In genomic region chr19:43674730-43675524, GRCm38 (mm10) we compare ENCODE assay signal across 8 mouse cellular contexts. TPM values are rescaled to one million over a fixed set of nuclear protein-coding genes. Genes with fewer than 3 reads are reported as not detected.
A peak's percentile ranks its signal among the peaks of the same experiment; 100 is the strongest.
DNase-seq lines count a peak whose midpoint lies in the region; ATAC-seq and TF ChIP-seq lines count a peak whose summit lies in the region.

Gene Slc25a28 (minus strand): TSS chr19:43674881.

- peak; percentile 15 for TF ChIP-seq RAD21 in CH12.LX (IDR thresholded peaks at IDR 0.05; ENCODE audit: low read depth, low read length)

- in situ Hi-C loops in CH12.LX (cut with MboI; ENCODE audit: low pct_ligation_motif_present, low pct_unique_long_range_greater_than_20kb, low sequenced_read_pairs): loop anchor here (5.0 kb wide), 2 partner anchors 37 to 77 kb away; partner anchors contain the start of genes Cox15 and Cutc

- ATAC-seq in forebrain, embryonic 11.5 days (replicated peaks; ENCODE audit: low FRiP score): peak; percentile 98
- ATAC-seq in heart, embryonic 16.5 days (replicated peaks; ENCODE audit: extremely low read depth, insufficient read depth, low FRiP score): peak; percentile 94
- peak; percentile 91 for ATAC-seq in liver, embryonic 15.5 days (ENCODE audit: insufficient read depth)
- peak; percentile 98 for ATAC-seq in neural tube, embryonic 12.5 days (ENCODE audit: low FRiP score, low read depth)

- peak; percentile 92 for TF ChIP-seq POLR2A in CH12.LX (IDR thresholded peaks at IDR 0.05; ENCODE audit: low read depth, low read length)

- dilution Hi-C loops in CH12.LX (cut with MboI; ENCODE audit: extremely low pct_ligation_motif_present, extremely low pct_unique_long_range_greater_than_20kb, low sequenced_read_pairs): no loop called here

- peak within 1 kb of the TSS; percentile 89 for H3K4me2 ChIP-seq in CH12.LX (ENCODE audit: insufficient read depth, low read depth, poor library complexity, severe bottlenecking)
- H3K4me2 ChIP-seq in forebrain, embryonic 11.5 days (ENCODE audit: low read depth, low read length, severe bottlenecking): peak within 1 kb of the TSS; percentile 90
- H3K4me2 ChIP-seq in heart, embryonic 16.5 days (ENCODE audit: low read depth, low read length): peak within 1 kb of the TSS; percentile 92
- peak within 1 kb of the TSS; percentile 92 for H3K4me2 ChIP-seq in liver, embryonic 15.5 days
- peak within 1 kb of the TSS; percentile 89 for H3K4me2 ChIP-seq in neural tube, embryonic 12.5 days (replicated peaks)

- WGBS in forebrain, embryonic 11.5 days: under 1% methylated on average over 75 of the region's 79 CpGs
- under 1% methylated on average over 74 of the region's 79 CpGs for WGBS in heart, embryonic 16.5 days
- under 1% methylated on average over 79 of the region's 79 CpGs for WGBS in liver, embryonic 15.5 days (ENCODE audit: insufficient replicate concordance)
- WGBS in neural tube, embryonic 12.5 days: under 1% methylated on average over 79 of the region's 79 CpGs

- peak; percentile 100 for DNase-seq in CH12.LX (ENCODE audit: extremely low read depth)
- DNase-seq in c-Kit-positive CD71-positive TER-119-negative erythroid progenitor cells, embryonic 14.5 days (ENCODE audit: low read depth): peak; percentile 100
- peak; percentile 98 for DNase-seq in forebrain, embryonic 11.5 days (ENCODE audit: low spot score)
- peak; percentile 98 to 100 for DNase-seq in kidney, postnatal 36 days
- peak; percentile 100 for DNase-seq in telencephalon, adult 2 months (ENCODE audit: low read depth, low spot score)

- peak within 1 kb of the TSS; percentile 84 to 99 (median 92) for H3K4me3 ChIP-seq in CH12.LX (replicated peaks in 1 of 3; ENCODE audit: low read depth in 2 of 3, low read length in 2 of 3, poor library complexity in 1 of 3)
- peak within 1 kb of the TSS; percentile 79 for H3K4me3 ChIP-seq in forebrain, embryonic 11.5 days (ENCODE audit: low read depth, low read length)
- peak within 1 kb of the TSS; percentile 93 for H3K4me3 ChIP-seq in heart, embryonic 16.5 days (ENCODE audit: low read length)
- H3K4me3 ChIP-seq in liver, embryonic 15.5 days (replicated peaks): peak within 1 kb of the TSS; percentile 95
- peak within 1 kb of the TSS; percentile 96 for H3K4me3 ChIP-seq in neural tube, embryonic 12.5 days

- H3K36me3 ChIP-seq in CH12.LX (replicated peaks in 1 of 2; ENCODE audit: control insufficient read depth in 1 of 2, insufficient read depth in 1 of 2, low read length in 1 of 2): peaks cover 0 to 19% of the 10 kb centered on the region in 2 experiments
- no peaks in the 10 kb centered on the region for H3K36me3 ChIP-seq in forebrain, embryonic 11.5 days (ENCODE audit: control insufficient read depth, insufficient read depth, low read length)
- no peaks in the 10 kb centered on the region for H3K36me3 ChIP-seq in heart, embryonic 16.5 days (ENCODE audit: control insufficient read depth, insufficient read depth)
- no peaks in the 10 kb centered on the region for H3K36me3 ChIP-seq in liver, embryonic 15.5 days (replicated peaks)
- H3K36me3 ChIP-seq in neural tube, embryonic 12.5 days: no peaks in the 10 kb centered on the region

- H3K27me3 ChIP-seq in CH12.LX (replicated peaks): no peaks in the 10 kb centered on the region
- H3K27me3 ChIP-seq in forebrain, embryonic 11.5 days (ENCODE audit: control insufficient read depth, insufficient read depth, low read length): no peaks in the 10 kb centered on the region; the same call in 1 of the 2 replicates
- H3K27me3 ChIP-seq in heart, embryonic 16.5 days (ENCODE audit: control insufficient read depth, insufficient read depth, low read length): no peaks in the 10 kb centered on the region
- H3K27me3 ChIP-seq in liver, embryonic 15.5 days: no peaks in the 10 kb centered on the region
- no peaks in the 10 kb centered on the region for H3K27me3 ChIP-seq in neural tube, embryonic 12.5 days (replicated peaks)

- no peaks in the 10 kb centered on the region for H3K9me3 ChIP-seq in CH12.LX (replicated peaks; ENCODE audit: low read length)
- no peaks in the 10 kb centered on the region for H3K9me3 ChIP-seq in forebrain, embryonic 11.5 days (ENCODE audit: control insufficient read depth, low read length)
- no peaks in the 10 kb centered on the region for H3K9me3 ChIP-seq in heart, embryonic 16.5 days (replicated peaks; ENCODE audit: control insufficient read depth, low read length)
- no peaks in the 10 kb centered on the region for H3K9me3 ChIP-seq in liver, embryonic 15.5 days (replicated peaks)
- H3K9me3 ChIP-seq in neural tube, embryonic 12.5 days: no peaks in the 10 kb centered on the region

- TF ChIP-seq EP300 in CH12.LX (IDR thresholded peaks at IDR 0.05; ENCODE audit: low read length): no peak

- peaks cover 6 to 45% of the 10 kb centered on the region in 2 experiments for H3K4me1 ChIP-seq in CH12.LX (ENCODE audit: control insufficient read depth in 1 of 2, insufficient read depth in 2 of 2)
- peaks cover 8% of the 10 kb centered on the region; the same call in 1 of the 2 replicates for H3K4me1 ChIP-seq in forebrain, embryonic 11.5 days (replicated peaks; ENCODE audit: control insufficient read depth, insufficient read depth, low read length)
- H3K4me1 ChIP-seq in heart, embryonic 16.5 days (ENCODE audit: control insufficient read depth, insufficient read depth, low read length): peaks cover 25% of the 10 kb centered on the region
- peaks cover 46% of the 10 kb centered on the region for H3K4me1 ChIP-seq in liver, embryonic 15.5 days (replicated peaks)
- H3K4me1 ChIP-seq in neural tube, embryonic 12.5 days: peaks cover 18% of the 10 kb centered on the region

- H3K9ac ChIP-seq in CH12.LX (ENCODE audit: insufficient read depth, low read depth): peak within 1 kb of the TSS; percentile 84
- H3K9ac ChIP-seq in forebrain, embryonic 11.5 days (ENCODE audit: low read length): peak within 1 kb of the TSS; percentile 85
- peak within 1 kb of the TSS; percentile 96 for H3K9ac ChIP-seq in heart, embryonic 16.5 days (ENCODE audit: low read length)
- peak within 1 kb of the TSS; percentile 90 for H3K9ac ChIP-seq in liver, embryonic 15.5 days
- peak within 1 kb of the TSS; percentile 94 for H3K9ac ChIP-seq in neural tube, embryonic 12.5 days

- peak; percentile 6 to 61; a peak in 2 of 4 replicates for TF ChIP-seq CTCF in CH12.LX (conservative IDR thresholded peaks at IDR 0.05 in 1 of 2, IDR thresholded peaks at IDR 0.05 in 1 of 2; ENCODE audit: low read depth in 2 of 2, low read length in 2 of 2)

- peak within 1 kb of the TSS; percentile 88 for H3K27ac ChIP-seq in CH12.LX (ENCODE audit: insufficient read depth, low read depth)
- peak within 1 kb of the TSS; percentile 97 for H3K27ac ChIP-seq in forebrain, embryonic 11.5 days (ENCODE audit: low read depth, low read length)
- peak within 1 kb of the TSS; percentile 99 for H3K27ac ChIP-seq in heart, embryonic 16.5 days (ENCODE audit: low read length)
- peak within 1 kb of the TSS; percentile 96 for H3K27ac ChIP-seq in liver, embryonic 15.5 days (replicated peaks)
- peak within 1 kb of the TSS; percentile 90 for H3K27ac ChIP-seq in neural tube, embryonic 12.5 days

- peaks cover 17% of the 10 kb centered on the region for H3K79me2 ChIP-seq in CH12.LX (replicated peaks; ENCODE audit: control insufficient read depth, extremely low read depth, insufficient read depth, poor library complexity, severe bottlenecking)

TF ChIP-seq in CH12.LX, 34 proteins besides CTCF, POLR2A, EP300 and RAD21 (continues in another document):
- TF ChIP-seq TCF12 (IDR thresholded peaks at IDR 0.05; ENCODE audit: low read depth, low read length): peak; percentile 72
- no peak for TF ChIP-seq GABPA (IDR thresholded peaks at IDR 0.05; ENCODE audit: insufficient replicate concordance, low read depth, low read length)
- no peak for TF ChIP-seq SMC3 (IDR thresholded peaks at IDR 0.05; ENCODE audit: low read depth, low read length)
- peak; percentile 81 for TF ChIP-seq ZMIZ1 (IDR thresholded peaks at IDR 0.05; ENCODE audit: low read depth, low read length)
- peak; percentile 67 for TF ChIP-seq BHLHE40 (IDR thresholded peaks at IDR 0.05; ENCODE audit: low read depth, low read length)
- TF ChIP-seq RCOR1 (conservative IDR thresholded peaks at IDR 0.05; ENCODE audit: low read depth, low read length): 0 out of 2 replicates have a peak, but pooled peaks have one; percentile 64
- TF ChIP-seq ZC3H11A (IDR thresholded peaks at IDR 0.05; ENCODE audit: low read depth, low read length): no peak
- peak; percentile 65; the same call in 1 of the 2 replicates for TF ChIP-seq MAZ (IDR thresholded peaks at IDR 0.05; ENCODE audit: low read depth, low read length)
- no peak for TF ChIP-seq USF1 (IDR thresholded peaks at IDR 0.05; ENCODE audit: low read depth, low read length)
- TF ChIP-seq PAX5 (IDR thresholded peaks at IDR 0.05; ENCODE audit: low read length): no peak
- TF ChIP-seq CHD2 (IDR thresholded peaks at IDR 0.05; ENCODE audit: low read length): peak; percentile 82
- no peak for TF ChIP-seq JUND (conservative IDR thresholded peaks at IDR 0.05; ENCODE audit: low read depth, low read length)
- TF ChIP-seq NELFE (IDR thresholded peaks at IDR 0.05; ENCODE audit: low read depth, low read length): peak; percentile 97
- TF ChIP-seq ELF1 (IDR thresholded peaks at IDR 0.05; ENCODE audit: low read depth, low read length): peak; percentile 72
- no peak for TF ChIP-seq JUN (IDR thresholded peaks at IDR 0.05; ENCODE audit: insufficient read depth, low read depth, low read length)
- no peak for TF ChIP-seq USF2 (conservative IDR thresholded peaks at IDR 0.05; ENCODE audit: low read depth, low read length)
- no peak for TF ChIP-seq CHD1 (IDR thresholded peaks at IDR 0.05; ENCODE audit: low read depth, low read length)
- TF ChIP-seq NRF1 (IDR thresholded peaks at IDR 0.05; ENCODE audit: low read depth, low read length): peak; percentile 44
- no peak; the same call in 1 of the 2 replicates for TF ChIP-seq UBTF (IDR thresholded peaks at IDR 0.05; ENCODE audit: low read depth, low read length)
- TF ChIP-seq TBP (conservative IDR thresholded peaks at IDR 0.05; ENCODE audit: low read depth, low read length): peak; percentile 76
- TF ChIP-seq MAX (IDR thresholded peaks at IDR 0.05; ENCODE audit: low read length): peak; percentile 94
- TF ChIP-seq POLR2AphosphoS2 (IDR thresholded peaks at IDR 0.05; ENCODE audit: low read depth, low read length): peak; percentile 81; the same call in 1 of the 2 replicates

RNA-seq across cellular contexts. Expression of gene Slc25a28, which starts in this region (rescaled TPM):
- 33.0 and 35.2 TPM in 2 replicates for total RNA-seq in CH12.LX (2012; rRNA removed)
- total RNA-seq in CH12.LX (2014; rRNA removed): 37.8 and 41.5 TPM in 2 replicates
- polyA plus RNA-seq in CH12.LX (2012; ENCODE audit: insufficient read length, low read depth): 42.8 and 48.1 TPM in 2 replicates
- 12.1 and 12.6 TPM in 2 replicates for polyA plus RNA-seq in forebrain, embryonic 11.5 days (2014; fragmentation: Nextera tagmentation; extraction: Ambion mirVana)
- polyA plus RNA-seq in heart, embryonic 16.5 days (2015; fragmentation: Nextera tagmentation; extraction: Ambion mirVana): 9.5 and 10.9 TPM in 2 replicates
- polyA plus RNA-seq in liver, embryonic 15.5 days (2015; fragmentation: Nextera tagmentation; extraction: Ambion mirVana): 5.1 and 5.7 TPM in 2 replicates
- 15.7 and 17.4 TPM in 2 replicates for polyA plus RNA-seq in neural tube, embryonic 12.5 days (2016; fragmentation: Nextera tagmentation; extraction: Ambion mirVana)

Comparison
In these comparisons a context has a peak if more than half of its experiments do, and no peak if none do; other contexts are left out.
1. Peak in every context shown above with its lines: DNase-seq, ATAC-seq, H3K4me3 ChIP-seq and H3K27ac ChIP-seq.